Mouse (Mus musculus): ENCODE measurements around the gene Stxbp1. TPM values are rescaled to one million over a fixed set of nuclear protein-coding genes. Genes with fewer than 3 reads are reported as not detected.

Gene Stxbp1
- polyA plus RNA-seq, 1 experiment from 2014 or later, result 16.2 TPM

DNA sequence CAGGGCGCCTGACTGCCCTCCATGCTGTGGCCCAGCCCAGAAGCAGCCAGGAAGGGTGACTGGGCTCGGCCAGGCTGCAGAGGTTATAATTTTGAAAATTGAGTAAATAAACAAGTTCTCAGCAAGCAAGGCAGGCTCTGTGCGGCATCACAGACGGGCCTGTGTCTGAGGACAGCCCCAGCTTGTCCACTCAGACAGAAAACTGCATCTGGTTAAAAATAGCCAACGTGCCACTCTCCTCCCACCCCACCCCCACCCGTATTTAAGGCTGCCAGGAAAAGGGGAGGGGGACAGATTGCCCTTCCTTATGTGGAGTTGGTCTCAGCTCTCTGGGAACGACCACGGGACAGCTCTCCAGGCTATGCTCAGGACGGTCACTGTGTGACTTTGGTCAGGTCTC, 41.0 kb upstream of the Stxbp1 start:
- H3K4me1 ChIP-seq (ENCODE audit: control insufficient read depth, insufficient read depth, low read length), result peaks cover 47% of the 10 kb centered on the region

DNA sequence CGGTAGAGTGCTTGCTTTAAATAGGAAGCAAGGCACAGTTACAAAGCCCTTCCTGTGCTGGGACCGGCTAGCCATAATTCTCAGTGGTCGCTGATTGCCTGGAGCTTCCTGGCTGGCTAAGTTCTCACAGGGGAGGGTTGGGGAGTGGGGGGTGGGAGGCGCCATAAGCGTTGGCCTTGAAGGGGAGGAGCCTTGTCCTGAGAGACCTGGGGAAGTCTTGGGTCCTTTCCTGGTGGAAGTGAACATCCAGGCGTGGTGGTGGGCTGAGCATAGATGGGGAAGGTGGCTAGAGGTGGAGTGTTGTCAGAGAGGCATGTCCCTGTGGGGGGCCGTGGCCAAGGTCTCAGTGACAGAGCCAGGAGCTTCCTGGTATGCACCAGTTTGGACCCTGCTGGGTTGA, 37.7 kb upstream of the Stxbp1 start:
- H3K4me2 ChIP-seq (replicated peaks; ENCODE audit: low read depth, low read length), result peak overlapping the region; percentile 15; the same call in 1 of the 2 replicates
- H3K27ac ChIP-seq (ENCODE audit: low read depth, low read length), result peak overlapping the region; percentile 69; the same call in 1 of the 2 replicates
- H3K36me3 ChIP-seq (ENCODE audit: control insufficient read depth, insufficient read depth, low read length), result no peaks in the 10 kb centered on the region
- H3K9ac ChIP-seq (ENCODE audit: low read depth, low read length), result no peak overlapping the region
- no peak; the same call in 1 of the 2 replicates for ATAC-seq (ENCODE audit: low FRiP score, low TSS enrichment)
- H3K4me3 ChIP-seq (ENCODE audit: low read length), result no peak overlapping the region
- no peaks in the 10 kb centered on the region for H3K9me3 ChIP-seq (ENCODE audit: control insufficient read depth, low read length)
- no peaks in the 10 kb centered on the region for H3K27me3 ChIP-seq (ENCODE audit: control insufficient read depth, insufficient read depth, low read length)
- 11% methylated on average over 7 of the region's 7 CpGs for WGBS
- peaks cover 71% of the 10 kb centered on the region for H3K4me1 ChIP-seq (ENCODE audit: control insufficient read depth, insufficient read depth, low read length)

More for the DNA sequence above, 41.0 kb upstream of the Stxbp1 start:
- H3K27me3 ChIP-seq (ENCODE audit: control insufficient read depth, insufficient read depth, low read length), result no peaks in the 10 kb centered on the region
- peak overlapping the region; percentile 71 for H3K27ac ChIP-seq (ENCODE audit: low read depth, low read length)
- ATAC-seq (ENCODE audit: low FRiP score, low TSS enrichment), result 0 out of 2 replicates have a peak, but pooled peaks have one; percentile 25
- no peak overlapping the region for H3K4me3 ChIP-seq (ENCODE audit: low read length)
- no peaks in the 10 kb centered on the region for H3K36me3 ChIP-seq (ENCODE audit: control insufficient read depth, insufficient read depth, low read length)
- WGBS, result 11% methylated on average over 9 of the region's 9 CpGs
- peak overlapping the region; percentile 44; the same call in 1 of the 2 replicates for H3K9ac ChIP-seq (ENCODE audit: low read depth, low read length)
- no peak overlapping the region for H3K4me2 ChIP-seq (replicated peaks; ENCODE audit: low read depth, low read length)
- no peaks in the 10 kb centered on the region for H3K9me3 ChIP-seq (ENCODE audit: control insufficient read depth, low read length)

DNA sequence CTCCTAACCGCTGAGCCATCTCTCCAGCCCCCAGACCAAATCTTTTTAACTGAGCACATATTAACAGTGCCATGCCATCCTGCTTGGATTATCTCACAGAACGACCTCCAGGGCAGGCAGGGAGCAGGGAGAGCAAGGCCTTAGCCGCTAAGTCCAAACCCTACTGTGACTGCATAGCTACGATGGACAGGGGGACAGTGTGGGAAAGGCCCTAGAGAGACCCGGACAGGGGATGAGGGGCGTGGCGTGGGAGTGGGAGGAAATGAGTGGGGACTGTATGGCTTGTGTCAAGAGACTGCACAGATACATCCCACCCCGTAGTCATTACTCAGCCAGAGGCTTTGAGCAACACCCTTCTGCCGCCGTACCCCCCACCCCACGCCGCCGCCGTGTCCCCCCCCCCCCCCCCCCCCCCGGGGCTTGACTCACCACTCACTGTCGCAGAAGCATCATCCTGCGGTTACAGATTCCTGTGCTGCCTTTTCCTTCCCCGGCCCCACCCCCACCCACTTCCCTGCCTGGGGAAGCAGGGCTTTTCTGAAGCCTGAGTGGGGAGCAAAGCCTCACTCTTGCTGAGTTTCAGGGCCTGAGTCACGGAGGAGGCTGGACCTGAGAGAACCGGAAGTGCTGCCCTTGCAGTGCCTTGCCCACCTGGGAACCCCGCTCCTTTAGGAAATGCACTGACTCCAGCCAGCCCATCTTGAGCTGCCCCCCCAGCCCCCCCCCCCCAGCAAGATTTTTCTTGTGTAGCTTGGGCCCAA, 35.4 kb upstream of the Stxbp1 start:
- H3K4me1 ChIP-seq (ENCODE audit: control insufficient read depth, insufficient read depth, low read length), result peaks cover 75% of the 10 kb centered on the region
- no peak overlapping the region for H3K4me2 ChIP-seq (replicated peaks; ENCODE audit: low read depth, low read length)
- no peaks in the 10 kb centered on the region for H3K36me3 ChIP-seq (ENCODE audit: control insufficient read depth, insufficient read depth, low read length)
- peak overlapping the region; percentile 83 for H3K27ac ChIP-seq (ENCODE audit: low read depth, low read length)
- H3K9ac ChIP-seq (ENCODE audit: low read depth, low read length), result no peak overlapping the region
- peak; percentile 24; the same call in 1 of the 2 replicates for ATAC-seq (ENCODE audit: low FRiP score, low TSS enrichment)
- 48% methylated on average over 15 of the region's 21 CpGs for WGBS
- no peak overlapping the region for H3K4me3 ChIP-seq (ENCODE audit: low read length)
- no peaks in the 10 kb centered on the region for H3K27me3 ChIP-seq (ENCODE audit: control insufficient read depth, insufficient read depth, low read length)
- no peaks in the 10 kb centered on the region for H3K9me3 ChIP-seq (ENCODE audit: control insufficient read depth, low read length)

DNA sequence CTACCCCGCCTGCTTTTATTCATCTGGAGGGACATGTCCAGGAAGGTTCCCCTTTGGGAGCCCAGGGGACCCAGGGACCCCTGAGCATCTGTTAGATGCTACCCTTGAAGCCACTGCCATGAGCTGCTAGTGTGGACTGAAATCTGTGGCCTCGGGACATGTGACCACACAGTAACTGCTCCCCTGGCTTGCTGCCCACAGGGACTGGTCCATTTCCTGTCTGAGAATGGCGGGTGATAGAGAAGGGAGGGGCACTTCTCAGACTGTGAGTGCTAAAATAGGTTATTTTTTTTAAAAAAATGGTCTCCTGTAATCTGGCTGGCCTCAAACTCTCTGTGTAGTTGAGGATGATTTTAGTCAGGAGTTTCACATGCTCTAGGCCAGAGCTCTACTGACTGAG, 34.7 kb upstream of the Stxbp1 start:
- H3K27ac ChIP-seq (ENCODE audit: low read depth, low read length), result peak overlapping the region; percentile 83; the same call in 1 of the 2 replicates

DNA sequence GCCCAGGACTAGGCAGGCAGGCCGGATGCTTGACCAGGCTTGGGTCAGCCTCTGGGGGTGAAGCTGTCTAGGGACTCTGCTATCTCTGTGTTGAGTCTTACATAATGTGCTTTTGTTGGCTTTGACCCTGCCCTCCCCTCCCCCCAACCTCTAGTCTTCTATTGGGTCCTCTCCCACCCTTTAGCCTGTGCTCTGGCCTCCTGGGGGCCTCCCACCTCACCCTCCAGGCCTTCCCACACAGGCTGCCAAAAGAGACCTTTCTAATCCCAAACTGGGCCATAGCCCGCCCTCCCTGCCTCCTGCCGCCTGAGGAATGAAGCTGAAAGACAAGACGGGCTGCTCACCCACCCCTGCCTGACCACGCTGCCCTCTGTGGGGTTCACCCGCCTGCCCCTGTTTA, 34.0 kb upstream of the Stxbp1 start:
- Histone ChIP-seq H3K27me3 (ENCODE audit: control insufficient read depth, insufficient read depth, low read length) (no peaks in the 10 kb centered on the region), H3K4me2 (replicated peaks; ENCODE audit: low read depth, low read length) (no peak overlapping the region)

More for the DNA sequence above, 34.7 kb upstream of the Stxbp1 start:
- H3K4me3 ChIP-seq (ENCODE audit: low read length), result no peak overlapping the region
- no peaks in the 10 kb centered on the region for H3K9me3 ChIP-seq (ENCODE audit: control insufficient read depth, low read length)
- 0 out of 2 replicates have a peak overlapping the region, but pooled peaks have one; percentile 10 for H3K4me2 ChIP-seq (replicated peaks; ENCODE audit: low read depth, low read length)
- H3K27me3 ChIP-seq (ENCODE audit: control insufficient read depth, insufficient read depth, low read length), result no peaks in the 10 kb centered on the region
- peak overlapping the region; percentile 48; the same call in 1 of the 2 replicates for H3K9ac ChIP-seq (ENCODE audit: low read depth, low read length)
- ATAC-seq (ENCODE audit: low FRiP score, low TSS enrichment), result no peak
- 25% methylated on average over 3 of the region's 3 CpGs for WGBS
- H3K36me3 ChIP-seq (ENCODE audit: control insufficient read depth, insufficient read depth, low read length), result no peaks in the 10 kb centered on the region
- peaks cover 82% of the 10 kb centered on the region for H3K4me1 ChIP-seq (ENCODE audit: control insufficient read depth, insufficient read depth, low read length)

DNA sequence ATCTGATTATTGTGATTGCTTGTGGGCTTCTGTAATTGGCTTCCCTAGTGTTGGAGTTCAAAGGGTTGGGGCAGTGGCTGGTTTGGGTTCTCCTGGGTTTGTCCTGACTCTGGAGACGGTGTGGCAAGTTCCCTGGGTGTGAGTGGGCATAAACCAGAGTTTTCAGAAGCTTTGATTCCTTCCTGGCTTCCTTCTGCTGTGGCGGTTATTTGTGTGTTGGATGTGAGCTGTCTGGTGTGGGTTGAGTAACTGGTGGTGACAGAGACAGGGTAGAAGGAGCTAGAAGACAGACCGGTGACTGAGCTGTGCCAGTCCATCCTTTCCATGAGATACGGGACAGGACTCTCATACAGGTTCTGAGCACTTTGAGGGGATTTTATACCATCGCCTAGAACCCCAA, 32.5 kb upstream of the Stxbp1 start:
- ATAC-seq (ENCODE audit: low FRiP score, low TSS enrichment), result no peak
- H3K4me1 ChIP-seq (ENCODE audit: control insufficient read depth, insufficient read depth, low read length), result peaks cover 82% of the 10 kb centered on the region
- WGBS, result 77% methylated on average over 5 of the region's 5 CpGs
- H3K4me3 ChIP-seq (ENCODE audit: low read length), result no peak overlapping the region
- no peaks in the 10 kb centered on the region for H3K36me3 ChIP-seq (ENCODE audit: control insufficient read depth, insufficient read depth, low read length)
- no peaks in the 10 kb centered on the region for H3K9me3 ChIP-seq (ENCODE audit: control insufficient read depth, low read length)
- no peak overlapping the region for H3K9ac ChIP-seq (ENCODE audit: low read depth, low read length)
- no peak overlapping the region for H3K4me2 ChIP-seq (replicated peaks; ENCODE audit: low read depth, low read length)
- H3K27me3 ChIP-seq (ENCODE audit: control insufficient read depth, insufficient read depth, low read length), result no peaks in the 10 kb centered on the region
- H3K27ac ChIP-seq (ENCODE audit: low read depth, low read length), result no peak overlapping the region

More for the DNA sequence above, 34.0 kb upstream of the Stxbp1 start:
- peaks cover 82% of the 10 kb centered on the region for H3K4me1 ChIP-seq (ENCODE audit: control insufficient read depth, insufficient read depth, low read length)
- H3K9me3 ChIP-seq (ENCODE audit: control insufficient read depth, low read length), result no peaks in the 10 kb centered on the region
- no peak overlapping the region; the same call in 1 of the 2 replicates for H3K4me3 ChIP-seq (ENCODE audit: low read length)
- WGBS, result 20% methylated on average over 6 of the region's 6 CpGs
- peak overlapping the region; percentile 48; the same call in 1 of the 2 replicates for H3K9ac ChIP-seq (ENCODE audit: low read depth, low read length)
- no peak for ATAC-seq (ENCODE audit: low FRiP score, low TSS enrichment)
- no peaks in the 10 kb centered on the region for H3K36me3 ChIP-seq (ENCODE audit: control insufficient read depth, insufficient read depth, low read length)
- peak overlapping the region; percentile 83; the same call in 1 of the 2 replicates for H3K27ac ChIP-seq (ENCODE audit: low read depth, low read length)

DNA sequence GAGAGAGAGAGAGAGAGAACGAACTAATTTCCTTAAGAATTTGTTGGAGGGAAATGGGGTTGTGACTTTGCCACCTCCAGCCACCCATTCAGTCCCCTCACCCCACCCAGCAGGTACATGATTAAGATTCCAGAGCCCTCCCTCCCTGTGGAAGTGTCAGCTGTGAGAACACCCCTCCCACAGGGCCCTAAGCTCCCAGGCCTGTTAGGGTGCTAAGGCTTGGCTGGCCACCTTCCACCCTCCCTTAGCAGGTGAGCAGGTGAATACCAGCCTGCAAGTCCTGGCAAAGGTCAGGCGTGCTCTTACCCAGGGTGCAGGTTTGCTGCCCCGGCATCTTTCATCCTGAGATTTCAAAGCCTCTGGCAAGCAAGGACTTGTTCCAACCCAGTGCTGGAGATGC, 31.4 kb upstream of the Stxbp1 start:
- no peaks in the 10 kb centered on the region for H3K27me3 ChIP-seq (ENCODE audit: control insufficient read depth, insufficient read depth, low read length)
- H3K9me3 ChIP-seq (ENCODE audit: control insufficient read depth, low read length), result no peaks in the 10 kb centered on the region
- H3K36me3 ChIP-seq (ENCODE audit: control insufficient read depth, insufficient read depth, low read length), result no peaks in the 10 kb centered on the region
- peak overlapping the region; percentile 91 for H3K4me2 ChIP-seq (replicated peaks; ENCODE audit: low read depth, low read length)
- 0 out of 2 replicates have a peak overlapping the region, but pooled peaks have one; percentile 88 for H3K4me3 ChIP-seq (ENCODE audit: low read length)
- 0 out of 2 replicates have a peak overlapping the region, but pooled peaks have one; percentile 9 for H3K9ac ChIP-seq (ENCODE audit: low read depth, low read length)
- no peak overlapping the region for H3K27ac ChIP-seq (ENCODE audit: low read depth, low read length)
- H3K4me1 ChIP-seq (ENCODE audit: control insufficient read depth, insufficient read depth, low read length), result peaks cover 73% of the 10 kb centered on the region
- ATAC-seq (ENCODE audit: low FRiP score, low TSS enrichment), result no peak
- 66% methylated on average over 3 of the region's 3 CpGs for WGBS

DNA sequence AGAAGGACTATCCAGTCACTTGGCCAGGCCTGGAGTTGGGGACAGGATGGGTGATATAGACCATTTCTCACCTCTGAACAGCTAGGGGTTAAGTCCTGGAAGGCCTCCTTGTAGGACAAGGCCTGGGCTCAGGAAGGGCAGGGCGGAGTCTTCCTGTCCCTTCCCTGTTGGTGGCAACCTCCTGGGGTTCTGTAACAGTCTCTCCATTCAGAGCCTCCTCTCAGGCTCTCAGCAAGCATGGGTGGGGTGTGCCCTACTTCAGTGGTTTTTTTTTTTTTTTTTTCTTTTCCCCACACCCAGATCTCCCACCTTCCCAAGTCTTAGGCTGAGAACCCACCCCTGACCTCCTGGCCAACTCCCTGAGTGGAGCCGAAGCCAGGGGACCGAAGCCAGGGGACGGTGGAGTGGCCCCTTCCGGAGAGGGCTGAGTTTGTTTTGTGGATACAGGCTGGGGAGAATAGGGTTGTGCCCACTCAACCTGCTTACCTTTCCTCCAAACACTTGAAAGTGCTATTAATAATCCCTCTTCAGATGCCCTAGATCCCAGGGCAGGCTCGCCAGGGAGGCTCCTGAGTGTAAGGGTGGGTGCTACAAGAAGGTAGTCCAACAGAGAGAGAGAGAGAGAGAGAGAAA, 30.8 kb upstream of the Stxbp1 start:
- Histone ChIP-seq H3K9ac (ENCODE audit: low read depth, low read length) (peak overlapping the region; percentile 91; the same call in 1 of the 2 replicates), H3K27ac (ENCODE audit: low read depth, low read length) (no peak overlapping the region), H3K4me3 (ENCODE audit: low read length) (peak overlapping the region; percentile 88), H3K4me2 (replicated peaks; ENCODE audit: low read depth, low read length) (peak overlapping the region; percentile 91), H3K4me1 (ENCODE audit: control insufficient read depth, insufficient read depth, low read length) (peaks cover 68% of the 10 kb centered on the region), H3K27me3 (ENCODE audit: control insufficient read depth, insufficient read depth, low read length) (no peaks in the 10 kb centered on the region), H3K9me3 (ENCODE audit: control insufficient read depth, low read length) (no peaks in the 10 kb centered on the region), H3K36me3 (ENCODE audit: control insufficient read depth, insufficient read depth, low read length) (no peaks in the 10 kb centered on the region)
- WGBS, result 57% methylated on average over 6 of the region's 6 CpGs
- no peak for ATAC-seq (ENCODE audit: low FRiP score, low TSS enrichment)

DNA sequence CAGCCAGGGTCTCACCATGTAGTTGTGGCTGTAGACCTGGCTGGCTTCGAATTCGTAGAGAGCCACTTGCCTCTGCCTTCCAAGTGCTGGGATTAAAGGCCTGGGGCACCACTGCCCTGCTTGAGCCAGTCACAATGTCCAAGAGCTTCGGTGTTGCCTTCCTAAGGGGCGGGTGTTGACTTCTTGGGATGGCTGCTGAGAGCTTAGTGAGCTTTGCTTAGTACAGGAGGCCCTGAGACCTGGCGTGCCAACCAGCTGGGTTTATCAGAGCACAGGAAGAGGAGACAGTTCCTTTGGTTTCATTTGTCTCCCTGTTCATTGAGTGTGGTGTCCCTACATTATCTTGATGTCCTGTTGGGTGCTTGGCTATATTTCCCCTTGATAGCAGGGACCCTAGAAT, 30.3 kb upstream of the Stxbp1 start:
- 39% methylated on average over 5 of the region's 5 CpGs for WGBS
- peaks cover 62% of the 10 kb centered on the region for H3K4me1 ChIP-seq (ENCODE audit: control insufficient read depth, insufficient read depth, low read length)
- H3K27ac ChIP-seq (ENCODE audit: low read depth, low read length), result no peak overlapping the region

More for the DNA sequence above, 30.3 kb upstream of the Stxbp1 start:
- H3K9me3 ChIP-seq (ENCODE audit: control insufficient read depth, low read length), result no peaks in the 10 kb centered on the region
- peak overlapping the region; percentile 91 for H3K4me2 ChIP-seq (replicated peaks; ENCODE audit: low read depth, low read length)
- no peaks in the 10 kb centered on the region for H3K27me3 ChIP-seq (ENCODE audit: control insufficient read depth, insufficient read depth, low read length)
- H3K4me3 ChIP-seq (ENCODE audit: low read length), result peak overlapping the region; percentile 88
- H3K9ac ChIP-seq (ENCODE audit: low read depth, low read length), result peak overlapping the region; percentile 91
- H3K36me3 ChIP-seq (ENCODE audit: control insufficient read depth, insufficient read depth, low read length), result no peaks in the 10 kb centered on the region
- ATAC-seq (ENCODE audit: low FRiP score, low TSS enrichment), result no peak
